8 mouse cellular contexts compared by ENCODE assay signal in genomic region chr13:60936500-60936901, GRCm38 (mm10). TPM values are rescaled to one million over a fixed set of nuclear protein-coding genes. Genes with fewer than 3 reads are reported as not detected.
A peak's percentile ranks its signal among the peaks of the same experiment; 100 is the strongest.
DNase-seq lines count a peak whose midpoint lies in the region; ATAC-seq lines count a peak whose summit lies in the region.

Gene Gm49391, minus strand, starts transcription at chr13:60936571.
Gene Ctla2a, minus strand, starts transcription at chr13:60936625.

- peak; percentile 99 for ATAC-seq in granulocyte monocyte progenitor cell, adult 5-6 weeks (replicated peaks; ENCODE audit: poor library complexity, severe bottlenecking)
- ATAC-seq in kidney, embryonic 16.5 days (ENCODE audit: low FRiP score, low TSS enrichment) = peak; percentile 70

- peaks cover 3% of the 10 kb centered on the region; the same call in 1 of the 2 replicates for H3K9me3 ChIP-seq in kidney, embryonic 16.5 days (ENCODE audit: low read length)
- H3K9me3 ChIP-seq in megakaryocyte, embryonic 14.5 days = no peaks in the 10 kb centered on the region

- H3K9ac ChIP-seq in kidney, embryonic 16.5 days (replicated peaks; ENCODE audit: low read length) = no peak within 1 kb of the TSS

- H3K4me3 ChIP-seq in kidney, embryonic 16.5 days (ENCODE audit: low read length) = no peak within 1 kb of the TSS
- peak within 1 kb of the TSS; percentile 92 for H3K4me3 ChIP-seq in megakaryocyte, embryonic 14.5 days (replicated peaks)

- H3K4me1 ChIP-seq in kidney, embryonic 16.5 days (ENCODE audit: insufficient read depth, low read length) = no peaks in the 10 kb centered on the region
- H3K4me1 ChIP-seq in megakaryocyte, embryonic 14.5 days = peaks cover 57% of the 10 kb centered on the region

- H3K27me3 ChIP-seq in kidney, embryonic 16.5 days (ENCODE audit: insufficient read depth, low read length) = no peaks in the 10 kb centered on the region
- no peaks in the 10 kb centered on the region for H3K27me3 ChIP-seq in megakaryocyte, embryonic 14.5 days (replicated peaks)

- no peak within 1 kb of the TSS for H3K27ac ChIP-seq in kidney, embryonic 16.5 days (ENCODE audit: low read length)

- 61% methylated on average over 5 of the region's 5 CpGs for WGBS in kidney, embryonic 16.5 days

- H3K4me2 ChIP-seq in kidney, embryonic 16.5 days (replicated peaks; ENCODE audit: low read depth, low read length) = no peak within 1 kb of the TSS

- peak; percentile 5 to 15 for DNase-seq in spleen, postnatal 36 days (ENCODE audit: low spot score in 2 of 2)
- DNase-seq in spleen, postnatal 4 days (ENCODE audit: low spot score in 2 of 2) = no peak
- no peak for DNase-seq in cerebellum, adult 9-10 months
- no peak for DNase-seq in left cerebral cortex, adult 8-10 months (ENCODE audit: low spot score in 2 of 2)
- DNase-seq in layer of hippocampus, postnatal 36 days = no peak

- H3K36me3 ChIP-seq in kidney, embryonic 16.5 days (ENCODE audit: insufficient read depth, low read length) = no peaks in the 10 kb centered on the region
- H3K36me3 ChIP-seq in megakaryocyte, embryonic 14.5 days (replicated peaks; ENCODE audit: low read length) = peaks cover 10% of the 10 kb centered on the region

RNA-seq across cellular contexts. Expression of gene Gm49391, which starts in this region (rescaled TPM):
- not detected in 2 replicates for total RNA-seq in granulocyte monocyte progenitor cell, adult 5-6 weeks (2014; fragmentation: Nextera tagmentation)
- total RNA-seq in granulocyte monocyte progenitor cell, adult 5-6 weeks (2017) = 4.5 TPM in 1 of 2 replicates, not detected in the other
- polyA plus RNA-seq in kidney, embryonic 16.5 days (2015; fragmentation: Nextera tagmentation; extraction: Ambion mirVana) = 1.6 and 1.7 TPM in 2 replicates
- 6.5 and 26.5 TPM in 2 replicates for polyA plus RNA-seq in megakaryocyte, embryonic 14.5 days (2012; ENCODE audit: insufficient read depth, low replicate concordance)
- total RNA-seq in left cerebral cortex, adult 8-10 months (2022) = 1 to 10 TPM in 1 of 4 experiments, under 1 TPM in 1, not detected in 2; 0.68 to 1.1 TPM
- total RNA-seq in layer of hippocampus, postnatal 36 days (2021) = not detected

RNA-seq across cellular contexts. Expression of gene Ctla2a, which starts in this region (rescaled TPM):
- total RNA-seq in granulocyte monocyte progenitor cell, adult 5-6 weeks (2014; fragmentation: Nextera tagmentation) = 11.0 and 14.0 TPM in 2 replicates
- total RNA-seq in granulocyte monocyte progenitor cell, adult 5-6 weeks (2017) = 14.9 and 24.9 TPM in 2 replicates
- 29.9 and 31.0 TPM in 2 replicates for polyA plus RNA-seq in kidney, embryonic 16.5 days (2015; fragmentation: Nextera tagmentation; extraction: Ambion mirVana)
- polyA plus RNA-seq in megakaryocyte, embryonic 14.5 days (2012; ENCODE audit: insufficient read depth, low replicate concordance) = 33.0 and 240 TPM in 2 replicates
- total RNA-seq in left cerebral cortex, adult 8-10 months (2022) = 10 to 100 TPM; 11.5 to 22.1 (median 14.0) TPM
- 10 to 100 TPM; 14.9 to 19.0 TPM for total RNA-seq in layer of hippocampus, postnatal 36 days (2021)

Comparison
In these comparisons a context has a peak if more than half of its experiments do, and no peak if none do; other contexts are left out.
1. DNase-seq: peak in spleen, postnatal 36 days (2 of 2); none in spleen, postnatal 4 days (0 of 2), cerebellum, adult 9-10 months (single experiment), left cerebral cortex, adult 8-10 months (0 of 2) and layer of hippocampus, postnatal 36 days (0 of 2).